Mouse (Mus musculus): ENCODE measurements around the gene Hist1h2bh. TPM values are rescaled to one million over a fixed set of nuclear protein-coding genes. Genes with fewer than 3 reads are reported as not detected.
A peak's percentile ranks its signal among the peaks of the same experiment; 100 is the strongest.

The Hist1h2bh gene
- polyA plus RNA-seq, 1 experiment: 4.2 TPM

GRCm38 (mm10) chr13:23515281-23515680 is 27.9 kb downstream of the Hist1h2bh start:
- Histone ChIP-seq H3K27ac (ENCODE audit: insufficient read depth, low read length) (peak overlapping the region; percentile 65; the same call in 1 of the 2 replicates), H3K27me3 (ENCODE audit: control insufficient read depth, insufficient read depth, low read length, poor library complexity, severe bottlenecking) (no peaks in the 10 kb centered on the region), H3K4me3 (ENCODE audit: low read depth, low read length) (no peak overlapping the region), H3K36me3 (ENCODE audit: control insufficient read depth, insufficient read depth, low read length, poor library complexity, severe bottlenecking) (no peaks in the 10 kb centered on the region), H3K9ac (ENCODE audit: low read depth, poor library complexity, severe bottlenecking) (no peak overlapping the region), H3K9me3 (replicated peaks; ENCODE audit: control insufficient read depth, insufficient read depth, low read length, poor library complexity, severe bottlenecking) (no peaks in the 10 kb centered on the region), H3K4me1 (ENCODE audit: control insufficient read depth, insufficient read depth, low read length) (peaks cover 12% of the 10 kb centered on the region)
- TF ChIP-seq EP300 (IDR thresholded peaks at IDR 0.05; ENCODE audit: insufficient read depth, low read depth, low read length) (no peak), CTCF (IDR thresholded peaks at IDR 0.05; ENCODE audit: low read depth, low read length) (no peak), POLR2A (IDR thresholded peaks at IDR 0.05; ENCODE audit: insufficient read depth, low read length) (no peak)

GRCm38 (mm10) chr13:23513517-23513916 is 29.7 kb downstream of the Hist1h2bh start:
- H3K4me1 ChIP-seq (ENCODE audit: control insufficient read depth, insufficient read depth, low read length): peaks cover 12% of the 10 kb centered on the region
- no peak for TF ChIP-seq EP300 (IDR thresholded peaks at IDR 0.05; ENCODE audit: insufficient read depth, low read depth, low read length)
- H3K36me3 ChIP-seq (ENCODE audit: control insufficient read depth, insufficient read depth, low read length, poor library complexity, severe bottlenecking): no peaks in the 10 kb centered on the region
- no peak overlapping the region for H3K9ac ChIP-seq (ENCODE audit: low read depth, poor library complexity, severe bottlenecking)
- H3K27me3 ChIP-seq (ENCODE audit: control insufficient read depth, insufficient read depth, low read length, poor library complexity, severe bottlenecking): no peaks in the 10 kb centered on the region
- no peak overlapping the region for H3K4me3 ChIP-seq (ENCODE audit: low read depth, low read length)
- H3K9me3 ChIP-seq (replicated peaks; ENCODE audit: control insufficient read depth, insufficient read depth, low read length, poor library complexity, severe bottlenecking): no peaks in the 10 kb centered on the region
- H3K27ac ChIP-seq (ENCODE audit: insufficient read depth, low read length): peak overlapping the region; percentile 41; the same call in 1 of the 2 replicates

- no peaks in the 10 kb centered on the region for H3K27me3 ChIP-seq (ENCODE audit: control insufficient read depth, insufficient read depth, low read length, poor library complexity, severe bottlenecking)
- no peak overlapping the region for H3K4me3 ChIP-seq (ENCODE audit: low read depth, low read length)
- no peaks in the 10 kb centered on the region for H3K9me3 ChIP-seq (replicated peaks; ENCODE audit: control insufficient read depth, insufficient read depth, low read length, poor library complexity, severe bottlenecking)
- no peak overlapping the region for H3K9ac ChIP-seq (ENCODE audit: low read depth, poor library complexity, severe bottlenecking)
- TF ChIP-seq EP300 (IDR thresholded peaks at IDR 0.05; ENCODE audit: insufficient read depth, low read depth, low read length) (no peak), POLR2A (IDR thresholded peaks at IDR 0.05; ENCODE audit: insufficient read depth, low read length) (no peak), CTCF (IDR thresholded peaks at IDR 0.05; ENCODE audit: low read depth, low read length) (no peak)
- H3K27ac ChIP-seq (ENCODE audit: insufficient read depth, low read length): no peak overlapping the region; the same call in 1 of the 2 replicates
- peaks cover 14% of the 10 kb centered on the region for H3K4me1 ChIP-seq (ENCODE audit: control insufficient read depth, insufficient read depth, low read length)
- no peaks in the 10 kb centered on the region for H3K36me3 ChIP-seq (ENCODE audit: control insufficient read depth, insufficient read depth, low read length, poor library complexity, severe bottlenecking)
Measured at GRCm38 (mm10) chr13:23510127-23510526, 33.1 kb downstream of the Hist1h2bh start.

- H3K9me3 ChIP-seq (replicated peaks; ENCODE audit: control insufficient read depth, insufficient read depth, low read length, poor library complexity, severe bottlenecking): no peaks in the 10 kb centered on the region
- no peaks in the 10 kb centered on the region for H3K27me3 ChIP-seq (ENCODE audit: control insufficient read depth, insufficient read depth, low read length, poor library complexity, severe bottlenecking)
- H3K27ac ChIP-seq (ENCODE audit: insufficient read depth, low read length): peak overlapping the region; percentile 54
- H3K4me1 ChIP-seq (ENCODE audit: control insufficient read depth, insufficient read depth, low read length): peaks cover 9% of the 10 kb centered on the region
- no peaks in the 10 kb centered on the region for H3K36me3 ChIP-seq (ENCODE audit: control insufficient read depth, insufficient read depth, low read length, poor library complexity, severe bottlenecking)
- H3K4me3 ChIP-seq (ENCODE audit: low read depth, low read length): peak overlapping the region; percentile 79
- TF ChIP-seq EP300 (IDR thresholded peaks at IDR 0.05; ENCODE audit: insufficient read depth, low read depth, low read length) (no peak), CTCF (IDR thresholded peaks at IDR 0.05; ENCODE audit: low read depth, low read length) (no peak), POLR2A (IDR thresholded peaks at IDR 0.05; ENCODE audit: insufficient read depth, low read length) (no peak)
- peak overlapping the region; percentile 55 for H3K9ac ChIP-seq (ENCODE audit: low read depth, poor library complexity, severe bottlenecking)
Measured at GRCm38 (mm10) chr13:23506819-23507515, 36.2 kb downstream of the Hist1h2bh start.

GRCm38 (mm10) chr13:23506351-23506750 is 36.8 kb downstream of the Hist1h2bh start:
- no peaks in the 10 kb centered on the region for H3K27me3 ChIP-seq (ENCODE audit: control insufficient read depth, insufficient read depth, low read length, poor library complexity, severe bottlenecking)
- no peaks in the 10 kb centered on the region for H3K36me3 ChIP-seq (ENCODE audit: control insufficient read depth, insufficient read depth, low read length, poor library complexity, severe bottlenecking)
- TF ChIP-seq POLR2A (IDR thresholded peaks at IDR 0.05; ENCODE audit: insufficient read depth, low read length): no peak
- no peak for TF ChIP-seq CTCF (IDR thresholded peaks at IDR 0.05; ENCODE audit: low read depth, low read length)
- no peak for TF ChIP-seq EP300 (IDR thresholded peaks at IDR 0.05; ENCODE audit: insufficient read depth, low read depth, low read length)
- peak overlapping the region; percentile 79 for H3K4me3 ChIP-seq (ENCODE audit: low read depth, low read length)
- peak overlapping the region; percentile 71 for H3K9ac ChIP-seq (ENCODE audit: low read depth, poor library complexity, severe bottlenecking)
- H3K27ac ChIP-seq (ENCODE audit: insufficient read depth, low read length): peak overlapping the region; percentile 48; the same call in 1 of the 2 replicates
- no peaks in the 10 kb centered on the region for H3K9me3 ChIP-seq (replicated peaks; ENCODE audit: control insufficient read depth, insufficient read depth, low read length, poor library complexity, severe bottlenecking)
- peaks cover 8% of the 10 kb centered on the region for H3K4me1 ChIP-seq (ENCODE audit: control insufficient read depth, insufficient read depth, low read length)

- peak overlapping the region; percentile 71 for H3K9ac ChIP-seq (ENCODE audit: low read depth, poor library complexity, severe bottlenecking)
- TF ChIP-seq EP300 (IDR thresholded peaks at IDR 0.05; ENCODE audit: insufficient read depth, low read depth, low read length): no peak
- no peak for TF ChIP-seq POLR2A (IDR thresholded peaks at IDR 0.05; ENCODE audit: insufficient read depth, low read length)
- no peak for TF ChIP-seq CTCF (IDR thresholded peaks at IDR 0.05; ENCODE audit: low read depth, low read length)
- H3K36me3 ChIP-seq (ENCODE audit: control insufficient read depth, insufficient read depth, low read length, poor library complexity, severe bottlenecking): no peaks in the 10 kb centered on the region
- no peaks in the 10 kb centered on the region for H3K9me3 ChIP-seq (replicated peaks; ENCODE audit: control insufficient read depth, insufficient read depth, low read length, poor library complexity, severe bottlenecking)
- peaks cover 8% of the 10 kb centered on the region for H3K4me1 ChIP-seq (ENCODE audit: control insufficient read depth, insufficient read depth, low read length)
- peak overlapping the region; percentile 76 for H3K27ac ChIP-seq (ENCODE audit: insufficient read depth, low read length)
- peak overlapping the region; percentile 79 for H3K4me3 ChIP-seq (ENCODE audit: low read depth, low read length)
- no peaks in the 10 kb centered on the region for H3K27me3 ChIP-seq (ENCODE audit: control insufficient read depth, insufficient read depth, low read length, poor library complexity, severe bottlenecking)
Measured at GRCm38 (mm10) chr13:23505662-23506345, 37.4 kb downstream of the Hist1h2bh start.
